Mouse (Mus musculus) bone marrow macrophage, adult 2 months (primary cell): Measurements from ENCODE around the gene Bend5. TPM values are rescaled to one million over a fixed set of nuclear protein-coding genes. Genes with fewer than 3 reads are reported as not detected.

Experiments used
- H3K27ac ChIP-seq: 2 replicates; pipeline ENCODE4 v1.5.1; 2012; ENCODE audit warnings: low read depth, low read length; ENCODE audit not compliant: insufficient read depth
- H3K4me1 ChIP-seq: 2 replicates; pipeline ENCODE4 v1.6.1; 2012; ENCODE audit warnings: low read length; ENCODE audit not compliant: control insufficient read depth, insufficient read depth
- H3K4me3 ChIP-seq: 2 replicates; pipeline ENCODE4 v1.5.1; 2012; ENCODE audit warnings: mild to moderate bottlenecking, low read length, moderate library complexity; ENCODE audit not compliant: insufficient read depth
- CTCF ChIP-seq: IDR thresholded peaks from 2 replicates; pipeline ENCODE4 v1.5.1; 2012; ENCODE audit warnings: low read depth, mild to moderate bottlenecking, low read length, moderate library complexity
- POLR2A ChIP-seq: IDR thresholded peaks from 2 replicates; pipeline ENCODE4 v1.6.1; 2012; ENCODE audit warnings: mild to moderate bottlenecking, low read depth, low read length, borderline replicate concordance
- polyA plus RNA-seq: library from polyadenylated mRNA; stranded (reverse); fragments of >200 nt; gene quantifications from 2 replicates; pipeline ENCODE4 v1.2.4, GENCODE M21; 2012; ENCODE audit not compliant: missing spikeins, insufficient read depth, insufficient read length

The Bend5 gene
- polyA plus RNA-seq, 1 experiment, result not detected

- Histone ChIP-seq H3K4me1 (no peaks in the 10 kb centered on the region), H3K27ac (no peak overlapping the region), H3K4me3 (no peak overlapping the region)
- TF ChIP-seq POLR2A (no peak), CTCF (no peak)
Measured at GRCm38 (mm10) chr4:111477507-111477906, 62.7 kb downstream of the Bend5 start.

- H3K4me3 ChIP-seq, result no peak overlapping the region
- H3K4me1 ChIP-seq, result no peaks in the 10 kb centered on the region
- TF ChIP-seq CTCF, result no peak
- no peak for TF ChIP-seq POLR2A
- H3K27ac ChIP-seq, result no peak overlapping the region
Measured at GRCm38 (mm10) chr4:111483499-111483898, 68.7 kb downstream of the Bend5 start.

GRCm38 (mm10) chr4:111485189-111485588, 70.4 kb downstream of the Bend5 start:
- Histone ChIP-seq H3K4me1 (no peaks in the 10 kb centered on the region), H3K27ac (no peak overlapping the region), H3K4me3 (no peak overlapping the region)
- TF ChIP-seq POLR2A (no peak), CTCF (no peak)

GRCm38 (mm10) chr4:111486187-111486586, 71.4 kb downstream of the Bend5 start:
- Histone ChIP-seq H3K4me1 (no peaks in the 10 kb centered on the region), H3K4me3 (no peak overlapping the region), H3K27ac (no peak overlapping the region)
- TF ChIP-seq POLR2A (no peak), CTCF (no peak)

- TF ChIP-seq POLR2A, result no peak
- no peak for TF ChIP-seq CTCF
- Histone ChIP-seq H3K27ac (no peak overlapping the region), H3K4me1 (no peaks in the 10 kb centered on the region), H3K4me3 (no peak overlapping the region)
Measured at GRCm38 (mm10) chr4:111487233-111487843, 72.5 kb downstream of the Bend5 start.

GRCm38 (mm10) chr4:111493750-111494404, 79.1 kb downstream of the Bend5 start:
- TF ChIP-seq POLR2A, result no peak
- TF ChIP-seq CTCF, result no peak
- H3K27ac ChIP-seq, result no peak overlapping the region
- H3K4me3 ChIP-seq, result no peak overlapping the region
- no peaks in the 10 kb centered on the region for H3K4me1 ChIP-seq

- Histone ChIP-seq H3K4me3 (no peak overlapping the region), H3K27ac (no peak overlapping the region)
- TF ChIP-seq CTCF (peak; percentile 46; the same call in 1 of the 2 replicates), POLR2A (no peak)
Measured at GRCm38 (mm10) chr4:111495949-111496348, 81.1 kb downstream of the Bend5 start.

GRCm38 (mm10) chr4:111498751-111499150, 83.9 kb downstream of the Bend5 start:
- no peak for TF ChIP-seq CTCF
- no peak for TF ChIP-seq POLR2A
- Histone ChIP-seq H3K4me3 (no peak overlapping the region), H3K4me1 (no peaks in the 10 kb centered on the region), H3K27ac (no peak overlapping the region)

More at GRCm38 (mm10) chr4:111495949-111496348, 81.1 kb downstream of the Bend5 start:
- no peaks in the 10 kb centered on the region for H3K4me1 ChIP-seq

GRCm38 (mm10) chr4:111501441-111501840, 86.6 kb downstream of the Bend5 start:
- TF ChIP-seq CTCF (no peak), POLR2A (no peak)
- Histone ChIP-seq H3K27ac (no peak overlapping the region), H3K4me3 (no peak overlapping the region), H3K4me1 (no peaks in the 10 kb centered on the region)

- Histone ChIP-seq H3K27ac (no peak overlapping the region), H3K4me1 (no peaks in the 10 kb centered on the region)
- TF ChIP-seq POLR2A, result no peak
- TF ChIP-seq CTCF, result no peak
Measured at GRCm38 (mm10) chr4:111502965-111503727, 88.3 kb downstream of the Bend5 start.

More at GRCm38 (mm10) chr4:111502965-111503727, 88.3 kb downstream of the Bend5 start:
- H3K4me3 ChIP-seq, result no peak overlapping the region
